Mouse (Mus musculus) hindbrain, embryonic 14.5 days (tissue): ENCODE data around the gene Cdca7l. TPM values are rescaled to one million over a fixed set of nuclear protein-coding genes. Genes with fewer than 3 reads are reported as not detected.
"Not testable (repeated sequence)": the region's sequence is repeated elsewhere in the genome, so short reads cannot be mapped to it uniquely, and the experiment has no call there.

Experiments
- ATAC-seq: fragments of 200-750 bp; cut with Nextera tagmentation; 2 replicates; pipeline ENCODE4 v1.8.0; 2017; ENCODE audit warnings: moderate number of reproducible peaks, mild to moderate bottlenecking, moderate TSS enrichment, moderate library complexity; ENCODE audit not compliant: low FRiP score
- DNase-seq: peaks from one replicate; pipeline ENCODE4 v3.0.0-alpha.2; 2015; ENCODE audit warnings: low spot score
- H3K27ac ChIP-seq: fragments of 300-500 bp; sonication (generic); 2 replicates; pipeline ENCODE4 v1.5.1; 2014; ENCODE audit warnings: mild to moderate bottlenecking, moderate library complexity
- H3K27me3 ChIP-seq: fragments of 300-500 bp; sonication (generic); 2 replicates; pipeline ENCODE4 v1.6.1; 2014; ENCODE audit warnings: mild to moderate bottlenecking, low read length, mixed read lengths; ENCODE audit not compliant: control insufficient read depth, insufficient read depth
- H3K36me3 ChIP-seq: fragments of 300-500 bp; sonication (generic); replicated peaks from 2 replicates; pipeline ENCODE4 v1.6.1; 2014; ENCODE audit not compliant: control insufficient read depth, insufficient read depth
- H3K4me1 ChIP-seq: fragments of 300-500 bp; sonication (generic); replicated peaks from 2 replicates; pipeline ENCODE4 v1.6.1; 2014; ENCODE audit warnings: antibody characterized with exemption, low read length, mixed read lengths; ENCODE audit not compliant: control insufficient read depth, insufficient read depth
- H3K4me2 ChIP-seq: fragments of 300-500 bp; sonication (generic); replicated peaks from 2 replicates; pipeline ENCODE4 v1.6.1; 2014; ENCODE audit warnings: mild to moderate bottlenecking, moderate library complexity
- H3K4me3 ChIP-seq: fragments of 300-500 bp; sonication (generic); replicated peaks from 2 replicates; pipeline ENCODE4 v1.5.1; 2014; ENCODE audit warnings: mild to moderate bottlenecking, low read length
- H3K9ac ChIP-seq: fragments of 300-500 bp; sonication (generic); 2 replicates; pipeline ENCODE4 v1.6.1; 2014
- H3K9me3 ChIP-seq: fragments of 300-500 bp; sonication (generic); 2 replicates; pipeline ENCODE4 v1.6.1; 2016; ENCODE audit warnings: low read length; ENCODE audit not compliant: control insufficient read depth
- WGBS: fragments of 180-500 bp; shearing (Covaris S2); extraction: QIAGEN DNeasy Blood & Tissue Kit; methylation state at CpG from one replicate; pipeline ENCODE4 v1.1.7; 2014; 5-methylcytosine and 5-hydroxymethylcytosine counted together
- polyA plus RNA-seq: library from polyadenylated mRNA; unstranded; fragments of >200 nt; fragmentation: Nextera tagmentation; extraction: Ambion mirVana; gene quantifications from 2 replicates; pipeline ENCODE4 v1.2.1, GENCODE M21; 2014

The Cdca7l gene
- 4.9 and 5.8 TPM in 2 replicates for polyA plus RNA-seq

- no CpG with 5 or more reads among the region's 6 CpGs for WGBS
- DNase-seq, ATAC-seq, H3K4me2 ChIP-seq, H3K27ac ChIP-seq, H3K36me3 ChIP-seq, H3K4me3 ChIP-seq, H3K9ac ChIP-seq, H3K27me3 ChIP-seq, H3K9me3 ChIP-seq: not testable (repeated sequence)
- peaks cover 26% of the 10 kb centered on the region for H3K4me1 ChIP-seq
Observed at GRCm38 (mm10) chr12:117803989-117804388, at the start of gene Cdca7l. TSS of gene Cdca7l (plus strand) at chr12:117804289.

DNA sequence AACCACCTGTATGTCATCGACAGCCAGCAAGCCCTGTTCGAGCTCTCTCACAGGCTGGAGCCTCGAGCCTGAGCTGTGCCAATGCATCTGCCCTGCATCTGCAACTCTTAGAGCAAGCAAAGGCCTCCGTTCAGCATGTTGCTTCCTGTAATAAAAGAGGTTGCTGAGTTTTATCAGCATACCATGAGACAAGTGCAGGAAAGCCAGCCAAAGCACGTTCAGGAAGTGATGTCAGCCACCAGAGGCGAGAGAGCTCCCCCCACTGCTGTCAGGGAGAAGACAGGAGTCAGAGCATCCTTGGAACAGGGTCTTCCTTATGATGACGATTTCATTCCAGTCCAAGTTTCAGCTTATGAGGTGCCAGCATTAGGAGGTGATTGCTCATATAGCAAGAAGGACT lies 48.1 kb upstream of the Cdca7l start:
- Histone ChIP-seq H3K4me2 (no peak overlapping the region), H3K4me3 (no peak overlapping the region), H3K4me1 (peaks cover 19% of the 10 kb centered on the region), H3K9me3 (no peaks in the 10 kb centered on the region), H3K36me3 (peaks cover 39% of the 10 kb centered on the region), H3K9ac (no peak overlapping the region), H3K27ac (no peak overlapping the region), H3K27me3 (no peaks in the 10 kb centered on the region)
- 79% methylated on average over 7 of the region's 7 CpGs for WGBS
- ATAC-seq (no peak), DNase-seq (no peak)

DNA sequence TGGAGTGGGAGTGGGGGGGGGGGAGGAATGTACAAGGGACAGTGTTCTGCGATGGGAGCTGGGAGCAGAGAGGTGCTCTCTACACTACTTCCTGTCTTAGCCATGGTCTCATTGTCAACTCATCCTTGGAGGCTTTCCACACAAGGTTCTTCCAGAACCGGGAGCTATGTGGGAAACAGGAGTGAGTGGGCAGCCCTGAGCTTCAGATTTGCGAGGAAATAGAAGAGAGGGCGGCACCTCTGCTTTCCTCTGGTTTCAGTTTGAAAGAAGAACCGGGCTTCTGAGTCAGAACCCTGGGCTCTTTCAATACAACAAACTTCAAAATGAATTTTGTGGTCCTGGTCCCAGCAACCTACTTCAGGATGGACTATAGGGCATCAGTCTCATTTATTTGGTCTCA lies 43.7 kb upstream of the Cdca7l start:
- no peak for ATAC-seq

DNA sequence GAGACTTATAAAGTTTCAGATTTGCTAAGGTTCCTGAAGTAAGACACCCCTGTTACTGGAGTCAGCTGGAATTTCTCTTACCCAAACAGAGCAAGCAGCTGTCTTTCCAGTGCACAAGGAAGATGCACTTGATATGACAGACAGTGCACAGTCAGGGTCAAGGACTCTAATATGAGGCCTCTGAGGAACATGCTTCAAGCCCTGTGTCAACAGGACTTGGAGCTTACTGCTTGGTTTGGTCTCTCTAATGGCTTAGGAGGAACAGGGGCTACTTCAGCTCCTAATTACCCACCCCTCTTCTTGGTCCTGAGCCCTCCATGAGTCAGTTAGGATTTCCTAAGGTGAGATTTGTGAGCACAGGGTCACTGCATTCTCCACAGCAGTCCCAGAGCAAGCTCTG lies 43.2 kb upstream of the Cdca7l start:
- no peak overlapping the region for H3K9ac ChIP-seq
- ATAC-seq (no peak), DNase-seq (no peak)
- H3K4me2 ChIP-seq = no peak overlapping the region
- H3K4me1 ChIP-seq = peaks cover 8% of the 10 kb centered on the region; the same call in 1 of the 2 replicates
- H3K27ac ChIP-seq = no peak overlapping the region
- no peaks in the 10 kb centered on the region for H3K27me3 ChIP-seq
- no peaks in the 10 kb centered on the region for H3K9me3 ChIP-seq
- no peak overlapping the region for H3K4me3 ChIP-seq
- peaks cover 24% of the 10 kb centered on the region for H3K36me3 ChIP-seq

More for the DNA sequence above, 43.7 kb upstream of the Cdca7l start:
- H3K27me3 ChIP-seq = no peaks in the 10 kb centered on the region
- peaks cover 8% of the 10 kb centered on the region; the same call in 1 of the 2 replicates for H3K4me1 ChIP-seq
- H3K4me3 ChIP-seq = no peak overlapping the region
- no peak overlapping the region for H3K9ac ChIP-seq
- no peaks in the 10 kb centered on the region for H3K9me3 ChIP-seq
- peaks cover 28% of the 10 kb centered on the region for H3K36me3 ChIP-seq
- H3K4me2 ChIP-seq = no peak overlapping the region
- DNase-seq = no peak
- H3K27ac ChIP-seq = no peak overlapping the region
- WGBS = 91% methylated on average over 5 of the region's 5 CpGs

DNA sequence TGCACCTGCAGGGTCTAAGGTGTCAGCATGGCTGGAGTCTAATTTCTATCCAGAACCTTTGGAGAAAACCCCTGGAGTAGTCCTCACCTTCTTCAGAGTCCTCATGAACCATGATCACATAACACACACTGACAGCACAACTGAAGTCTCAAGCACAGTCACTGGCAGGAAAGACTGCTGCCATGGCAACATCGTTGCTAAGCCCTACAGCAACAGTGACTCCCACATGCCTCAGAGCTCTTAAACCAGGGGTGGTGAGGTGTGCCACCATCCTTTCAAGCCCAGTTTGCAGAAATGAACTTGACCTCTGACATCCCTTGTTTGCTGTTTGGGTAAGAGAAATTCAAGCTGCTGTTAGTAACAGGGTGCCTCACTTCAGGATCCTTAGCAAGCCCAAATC lies 42.4 kb upstream of the Cdca7l start:
- DNase-seq (peak; percentile 62), ATAC-seq (no peak)
- 26% methylated on average over 1 of the region's 1 CpGs for WGBS
- no peaks in the 10 kb centered on the region for H3K9me3 ChIP-seq
- H3K9ac ChIP-seq = no peak overlapping the region
- no peaks in the 10 kb centered on the region for H3K27me3 ChIP-seq
- H3K4me2 ChIP-seq = no peak overlapping the region
- no peak overlapping the region for H3K27ac ChIP-seq
- H3K4me1 ChIP-seq = peaks cover 8% of the 10 kb centered on the region; the same call in 1 of the 2 replicates
- peaks cover 15% of the 10 kb centered on the region for H3K36me3 ChIP-seq
- H3K4me3 ChIP-seq = no peak overlapping the region

DNA sequence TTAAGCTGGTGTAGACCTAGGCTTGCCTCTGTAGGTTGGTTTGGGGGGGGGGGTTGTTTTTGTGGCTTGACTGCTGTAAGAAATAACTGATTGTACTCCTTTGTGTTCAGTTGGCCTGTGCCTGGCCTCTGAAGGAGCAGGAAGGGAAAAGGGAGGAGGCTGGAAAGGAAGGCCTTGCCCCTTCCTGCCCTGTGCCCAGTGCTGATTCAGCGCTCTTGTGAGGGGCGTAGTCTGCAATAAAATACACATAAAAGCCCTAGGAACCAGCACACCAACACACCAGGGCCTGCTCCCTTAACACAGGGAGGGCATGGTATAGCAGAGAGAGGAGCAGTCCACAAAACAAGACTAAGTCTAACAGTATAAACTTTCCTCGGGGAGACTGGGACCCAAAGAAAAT lies 40.8 kb upstream of the Cdca7l start:
- Histone ChIP-seq H3K4me2 (no peak overlapping the region), H3K36me3 (peaks cover under 1% of the 10 kb centered on the region; the same call in 1 of the 2 replicates), H3K4me1 (peaks cover 8% of the 10 kb centered on the region; the same call in 1 of the 2 replicates), H3K27ac (no peak overlapping the region), H3K27me3 (no peaks in the 10 kb centered on the region), H3K9me3 (no peaks in the 10 kb centered on the region), H3K4me3 (no peak overlapping the region), H3K9ac (no peak overlapping the region)
- ATAC-seq (no peak), DNase-seq (no peak)
- 83% methylated on average over 3 of the region's 3 CpGs for WGBS

DNA sequence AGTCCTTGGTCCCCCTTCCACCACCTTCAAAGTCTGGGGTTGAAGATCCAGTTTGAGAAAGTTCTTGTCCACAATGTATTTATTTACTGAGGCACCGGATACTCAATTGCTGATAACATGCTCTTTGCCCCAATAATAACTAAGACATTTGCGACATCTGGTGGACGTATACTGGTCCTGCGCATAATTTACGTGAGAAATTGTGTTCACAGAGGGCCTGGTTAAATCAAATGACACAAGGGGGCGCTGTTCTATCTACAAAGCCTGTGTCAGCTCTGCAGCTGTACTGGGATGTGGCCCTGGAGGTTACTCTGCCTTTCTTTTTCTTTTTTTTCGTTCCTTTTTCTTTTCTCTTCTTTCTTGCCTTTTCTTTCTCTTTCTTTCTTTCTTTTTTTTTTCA lies 39.2 kb upstream of the Cdca7l start:
- 0 out of 2 replicates have a peak, but pooled peaks have one; percentile 35 for ATAC-seq
- Histone ChIP-seq H3K4me3 (no peak overlapping the region), H3K36me3 (no peaks in the 10 kb centered on the region), H3K4me1 (peaks cover 8% of the 10 kb centered on the region; the same call in 1 of the 2 replicates), H3K27me3 (no peaks in the 10 kb centered on the region), H3K27ac (no peak overlapping the region), H3K9ac (no peak overlapping the region), H3K9me3 (no peaks in the 10 kb centered on the region), H3K4me2 (no peak overlapping the region)
- 9% methylated on average over 7 of the region's 7 CpGs for WGBS
- DNase-seq = peak; percentile 96

DNA sequence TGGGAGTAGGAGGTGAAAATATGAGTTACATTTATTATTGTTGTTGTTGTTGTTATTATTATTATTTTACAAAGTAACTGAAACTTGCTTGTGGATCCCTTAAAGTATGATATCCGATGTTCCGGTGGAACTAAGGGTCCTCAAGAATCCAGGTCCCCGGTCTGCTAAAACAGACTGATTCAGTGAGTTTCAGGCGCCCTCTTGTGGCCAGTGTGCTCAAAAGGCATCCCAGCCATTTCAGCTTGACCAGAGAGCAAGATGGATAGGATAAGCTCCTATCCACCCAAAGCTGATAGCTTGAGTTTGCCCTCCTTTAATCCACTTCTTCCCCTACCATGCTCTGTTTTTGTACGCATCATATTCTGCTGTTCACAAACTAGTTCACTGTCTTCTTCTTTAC lies 35.0 kb upstream of the Cdca7l start:
- Histone ChIP-seq H3K4me3 (no peak overlapping the region), H3K27me3 (no peaks in the 10 kb centered on the region), H3K27ac (no peak overlapping the region), H3K4me1 (no peaks in the 10 kb centered on the region), H3K9ac (no peak overlapping the region), H3K4me2 (no peak overlapping the region), H3K36me3 (no peaks in the 10 kb centered on the region), H3K9me3 (no peaks in the 10 kb centered on the region)
- 0 out of 2 replicates have a peak, but pooled peaks have one; percentile 44 for ATAC-seq
- 11% methylated on average over 5 of the region's 5 CpGs for WGBS
- peak; percentile 91 for DNase-seq

- ATAC-seq = 0 out of 2 replicates have a peak, but pooled peaks have one; percentile 10
- no peaks in the 10 kb centered on the region for H3K36me3 ChIP-seq
Observed at GRCm38 (mm10) chr12:117770211-117770610, 33.9 kb upstream of the Cdca7l start.

GRCm38 (mm10) chr12:117771156-117771555 lies 32.9 kb upstream of the Cdca7l start:
- 81% methylated on average over 4 of the region's 4 CpGs for WGBS
- Histone ChIP-seq H3K27ac (no peak overlapping the region), H3K27me3 (no peaks in the 10 kb centered on the region), H3K4me3 (no peak overlapping the region), H3K36me3 (no peaks in the 10 kb centered on the region), H3K4me2 (no peak overlapping the region), H3K9ac (no peak overlapping the region), H3K4me1 (no peaks in the 10 kb centered on the region), H3K9me3 (no peaks in the 10 kb centered on the region)
- ATAC-seq (no peak), DNase-seq (no peak)

More at GRCm38 (mm10) chr12:117770211-117770610, 33.9 kb upstream of the Cdca7l start:
- H3K4me2 ChIP-seq = no peak overlapping the region
- no peaks in the 10 kb centered on the region for H3K4me1 ChIP-seq
- no peak overlapping the region for H3K4me3 ChIP-seq
- H3K9ac ChIP-seq = no peak overlapping the region
- no peak for DNase-seq
- H3K27me3 ChIP-seq = no peaks in the 10 kb centered on the region
- WGBS = 31% methylated on average over 2 of the region's 2 CpGs
- no peaks in the 10 kb centered on the region for H3K9me3 ChIP-seq
- H3K27ac ChIP-seq = no peak overlapping the region
